In the genomic region with DNA sequence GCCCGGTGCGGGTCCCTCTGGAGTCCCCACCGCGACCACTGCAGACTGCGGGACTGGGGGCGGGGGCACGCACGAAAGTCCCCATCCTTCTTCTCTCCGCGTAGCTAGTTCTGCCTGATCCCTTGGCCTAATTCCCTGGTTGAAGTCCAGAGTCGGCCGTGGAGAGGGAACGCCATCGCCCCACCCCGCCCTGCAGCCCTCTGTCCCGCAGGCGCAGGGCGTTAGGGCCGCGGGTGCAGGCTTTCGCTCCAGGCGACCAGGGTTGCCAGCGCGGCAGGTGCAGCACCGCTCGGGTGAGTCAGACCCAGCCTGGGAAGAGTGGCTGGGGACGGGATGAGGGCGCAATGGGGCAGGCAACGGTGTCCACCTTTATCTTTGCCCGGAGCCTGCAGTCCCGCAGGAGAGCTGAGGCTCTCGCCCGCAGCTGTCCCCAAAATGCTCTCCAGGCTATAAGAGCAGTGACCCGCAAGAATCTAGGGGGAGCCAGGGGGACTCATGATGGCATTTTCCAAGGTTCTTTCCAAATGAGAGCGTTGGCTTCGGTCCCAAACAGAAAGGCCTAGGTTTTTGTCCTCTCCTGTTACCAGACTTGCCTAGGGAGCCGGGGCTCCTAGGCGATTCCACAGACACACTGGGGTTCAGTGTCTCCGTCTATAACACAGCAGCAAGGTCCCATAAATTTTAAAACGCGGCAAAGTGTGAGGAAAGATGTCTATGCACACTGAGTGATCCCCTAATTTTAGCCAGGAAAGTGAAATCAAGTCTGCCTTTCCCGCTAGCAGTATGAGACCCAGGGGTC, we compare ENCODE assay signal across 8 mouse cellular contexts. TPM values are rescaled to one million over a fixed set of nuclear protein-coding genes. Genes with fewer than 3 reads are reported as not detected.
DNase-seq lines count a peak whose midpoint lies in the region; ATAC-seq lines count a peak whose summit lies in the region.

A gene (plus strand): TSS at position 101 of the 799 bp plus-strand sequence.

- H3K9me3 ChIP-seq in megakaryocyte, embryonic 14.5 days = peaks cover 23% of the 10 kb centered on the region
- no peaks in the 10 kb centered on the region for H3K9me3 ChIP-seq in intestine, embryonic 15.5 days
- H3K9me3 ChIP-seq in midbrain, embryonic 13.5 days = no peaks in the 10 kb centered on the region

- 9% methylated on average over 42 of the region's 42 CpGs for WGBS in intestine, embryonic 15.5 days
- WGBS in midbrain, embryonic 13.5 days = 5% methylated on average over 42 of the region's 42 CpGs

- intact Hi-C loops in left cerebral cortex, postnatal 4 days (cut with DNase I) = no loop called here

- peaks cover 35% of the 10 kb centered on the region for H3K4me1 ChIP-seq in megakaryocyte, embryonic 14.5 days
- H3K4me1 ChIP-seq in intestine, embryonic 15.5 days (replicated peaks) = peaks cover 22% of the 10 kb centered on the region
- H3K4me1 ChIP-seq in midbrain, embryonic 13.5 days (replicated peaks) = peaks cover 36% of the 10 kb centered on the region

- peaks cover 86% of the 10 kb centered on the region for H3K27me3 ChIP-seq in megakaryocyte, embryonic 14.5 days (replicated peaks)
- peaks cover 31% of the 10 kb centered on the region for H3K27me3 ChIP-seq in intestine, embryonic 15.5 days (replicated peaks)
- peaks cover 23% of the 10 kb centered on the region for H3K27me3 ChIP-seq in midbrain, embryonic 13.5 days

- peak within 1 kb of the TSS; percentile 99 for H3K4me2 ChIP-seq in intestine, embryonic 15.5 days (replicated peaks)
- H3K4me2 ChIP-seq in midbrain, embryonic 13.5 days (replicated peaks) = peak within 1 kb of the TSS; percentile 78

- no peaks in the 10 kb centered on the region for H3K36me3 ChIP-seq in megakaryocyte, embryonic 14.5 days (replicated peaks; ENCODE audit: low read length)
- no peaks in the 10 kb centered on the region for H3K36me3 ChIP-seq in intestine, embryonic 15.5 days
- H3K36me3 ChIP-seq in midbrain, embryonic 13.5 days = no peaks in the 10 kb centered on the region

- ATAC-seq in megakaryocyte, adult 5-6 weeks (ENCODE audit: poor library complexity, severe bottlenecking) = no peak
- ATAC-seq in granulocyte monocyte progenitor cell, adult 5-6 weeks (replicated peaks; ENCODE audit: poor library complexity, severe bottlenecking) = 0 out of 2 replicates have a peak, but pooled peaks have one; percentile 4
- peak; percentile 46 for ATAC-seq in intestine, embryonic 15.5 days
- peak; percentile 27 for ATAC-seq in midbrain, embryonic 13.5 days

- H3K9ac ChIP-seq in intestine, embryonic 15.5 days = peak within 1 kb of the TSS; percentile 56
- peak within 1 kb of the TSS; percentile 74 for H3K9ac ChIP-seq in midbrain, embryonic 13.5 days (replicated peaks)

- H3K4me3 ChIP-seq in megakaryocyte, embryonic 14.5 days (replicated peaks) = peak within 1 kb of the TSS; percentile 92
- peak within 1 kb of the TSS; percentile 55 for H3K4me3 ChIP-seq in intestine, embryonic 15.5 days (replicated peaks)
- peak within 1 kb of the TSS; percentile 47 for H3K4me3 ChIP-seq in midbrain, embryonic 13.5 days (replicated peaks)

- peak within 1 kb of the TSS; percentile 27; the same call in 1 of the 2 replicates for H3K27ac ChIP-seq in intestine, embryonic 15.5 days
- H3K27ac ChIP-seq in midbrain, embryonic 13.5 days = peak within 1 kb of the TSS; percentile 97

- peak; percentile 87 to 89 for DNase-seq in cerebellum, postnatal 25 days
- peak; percentile 69 for DNase-seq in left cerebral cortex, postnatal 4 days
- peak; percentile 68 for DNase-seq in urinary bladder, postnatal 14 days (ENCODE audit: low spot score)

RNA-seq across cellular contexts. Expression of the gene that starts here (rescaled TPM):
- 0.30 TPM in 1 of 2 replicates, not detected in the other for polyA plus RNA-seq in megakaryocyte, embryonic 14.5 days (2012; ENCODE audit: insufficient read depth, low replicate concordance)
- not detected in 2 replicates for total RNA-seq in megakaryocyte, adult 5-6 weeks (2015)
- total RNA-seq in megakaryocyte, adult 5-6 weeks (2017) = 0.41 TPM in 1 of 2 replicates, not detected in the other
- 0.47 TPM in 1 of 2 replicates, not detected in the other for total RNA-seq in granulocyte monocyte progenitor cell, adult 5-6 weeks (2014; fragmentation: Nextera tagmentation)
- total RNA-seq in granulocyte monocyte progenitor cell, adult 5-6 weeks (2017) = not detected in 2 replicates
- polyA plus RNA-seq in intestine, embryonic 15.5 days (2015; fragmentation: Nextera tagmentation; extraction: Ambion mirVana) = 0.48 and 1.2 TPM in 2 replicates
- total RNA-seq in left cerebral cortex, postnatal 4 days (2021) = 10 to 100 TPM in 1 of 2 experiments, 1 to 10 TPM in 1; 8.9 to 10.4 TPM
- 2.5 and 3.3 TPM in 2 replicates for polyA plus RNA-seq in midbrain, embryonic 13.5 days (2015; fragmentation: Nextera tagmentation; extraction: Ambion mirVana)

Comparison
In these comparisons a context has a peak if more than half of its experiments do, and no peak if none do; other contexts are left out.
1. RNA of the gene that starts here (total RNA-seq): 8.9 to 10.4 TPM in left cerebral cortex, postnatal 4 days; 0.41 TPM in megakaryocyte, adult 5-6 weeks and 0.47 TPM in granulocyte monocyte progenitor cell, adult 5-6 weeks; every median in the first group is over 4 times any median in the second.
2. Peak in ATAC-seq in granulocyte monocyte progenitor cell, adult 5-6 weeks; RNA of the gene not detected or under 1 TPM.
3. Peak in every context shown above with its lines, with median percentiles within 50 percentile points of each other: H3K4me3 ChIP-seq and DNase-seq.